Mouse (Mus musculus): ENCODE measurements around the gene Parp1. TPM values are rescaled to one million over a fixed set of nuclear protein-coding genes. Genes with fewer than 3 reads are reported as not detected.

Gene Parp1
- polyA plus RNA-seq, 1 experiment, result 307 TPM

GRCm38 (mm10) chr1:180530457-180531263, 38.1 kb upstream of the Parp1 start:
- no peaks in the 10 kb centered on the region for H3K36me3 ChIP-seq (ENCODE audit: control insufficient read depth, insufficient read depth, low read length, poor library complexity, severe bottlenecking)

GRCm38 (mm10) chr1:180532671-180533070, 36.1 kb upstream of the Parp1 start:
- H3K36me3 ChIP-seq (ENCODE audit: control insufficient read depth, insufficient read depth, low read length, poor library complexity, severe bottlenecking), result no peaks in the 10 kb centered on the region
- H3K27ac ChIP-seq (ENCODE audit: insufficient read depth, low read length), result no peak overlapping the region

More at GRCm38 (mm10) chr1:180530457-180531263, 38.1 kb upstream of the Parp1 start:
- H3K4me3 ChIP-seq (ENCODE audit: low read depth, low read length), result no peak overlapping the region
- H3K9ac ChIP-seq (ENCODE audit: low read depth, poor library complexity, severe bottlenecking), result no peak overlapping the region
- no peaks in the 10 kb centered on the region for H3K4me1 ChIP-seq (ENCODE audit: control insufficient read depth, insufficient read depth, low read length)
- H3K27me3 ChIP-seq (ENCODE audit: control insufficient read depth, insufficient read depth, low read length, poor library complexity, severe bottlenecking), result no peaks in the 10 kb centered on the region
- 0 out of 2 replicates have a peak, but pooled peaks cover 7% of the 10 kb centered on the region for H3K9me3 ChIP-seq (replicated peaks; ENCODE audit: control insufficient read depth, insufficient read depth, low read length, poor library complexity, severe bottlenecking)
- no peak overlapping the region for H3K27ac ChIP-seq (ENCODE audit: insufficient read depth, low read length)
- TF ChIP-seq CTCF (IDR thresholded peaks at IDR 0.05; ENCODE audit: low read depth, low read length) (no peak), POLR2A (IDR thresholded peaks at IDR 0.05; ENCODE audit: insufficient read depth, low read length) (no peak), EP300 (IDR thresholded peaks at IDR 0.05; ENCODE audit: insufficient read depth, low read depth, low read length) (no peak)

GRCm38 (mm10) chr1:180536719-180537118, 32.0 kb upstream of the Parp1 start:
- no peak overlapping the region for H3K9ac ChIP-seq (ENCODE audit: low read depth, poor library complexity, severe bottlenecking)
- H3K27me3 ChIP-seq (ENCODE audit: control insufficient read depth, insufficient read depth, low read length, poor library complexity, severe bottlenecking), result no peaks in the 10 kb centered on the region
- no peak overlapping the region for H3K27ac ChIP-seq (ENCODE audit: insufficient read depth, low read length)
- TF ChIP-seq CTCF (IDR thresholded peaks at IDR 0.05; ENCODE audit: low read depth, low read length) (no peak), EP300 (IDR thresholded peaks at IDR 0.05; ENCODE audit: insufficient read depth, low read depth, low read length) (no peak), POLR2A (IDR thresholded peaks at IDR 0.05; ENCODE audit: insufficient read depth, low read length) (no peak)
- H3K9me3 ChIP-seq (replicated peaks; ENCODE audit: control insufficient read depth, insufficient read depth, low read length, poor library complexity, severe bottlenecking), result 0 out of 2 replicates have a peak, but pooled peaks cover 7% of the 10 kb centered on the region
- no peak overlapping the region for H3K4me3 ChIP-seq (ENCODE audit: low read depth, low read length)
- no peaks in the 10 kb centered on the region for H3K4me1 ChIP-seq (ENCODE audit: control insufficient read depth, insufficient read depth, low read length)
- H3K36me3 ChIP-seq (ENCODE audit: control insufficient read depth, insufficient read depth, low read length, poor library complexity, severe bottlenecking), result no peaks in the 10 kb centered on the region

More at GRCm38 (mm10) chr1:180532671-180533070, 36.1 kb upstream of the Parp1 start:
- no peak overlapping the region for H3K4me3 ChIP-seq (ENCODE audit: low read depth, low read length)
- TF ChIP-seq POLR2A (IDR thresholded peaks at IDR 0.05; ENCODE audit: insufficient read depth, low read length) (no peak), EP300 (IDR thresholded peaks at IDR 0.05; ENCODE audit: insufficient read depth, low read depth, low read length) (no peak), CTCF (IDR thresholded peaks at IDR 0.05; ENCODE audit: low read depth, low read length) (no peak)
- H3K9me3 ChIP-seq (replicated peaks; ENCODE audit: control insufficient read depth, insufficient read depth, low read length, poor library complexity, severe bottlenecking), result 0 out of 2 replicates have a peak, but pooled peaks cover 7% of the 10 kb centered on the region
- no peak overlapping the region for H3K9ac ChIP-seq (ENCODE audit: low read depth, poor library complexity, severe bottlenecking)
- H3K4me1 ChIP-seq (ENCODE audit: control insufficient read depth, insufficient read depth, low read length), result no peaks in the 10 kb centered on the region
- H3K27me3 ChIP-seq (ENCODE audit: control insufficient read depth, insufficient read depth, low read length, poor library complexity, severe bottlenecking), result no peaks in the 10 kb centered on the region

GRCm38 (mm10) chr1:180541251-180541650, 27.5 kb upstream of the Parp1 start:
- Histone ChIP-seq H3K4me3 (ENCODE audit: low read depth, low read length) (no peak overlapping the region), H3K4me1 (ENCODE audit: control insufficient read depth, insufficient read depth, low read length) (no peaks in the 10 kb centered on the region), H3K9me3 (replicated peaks; ENCODE audit: control insufficient read depth, insufficient read depth, low read length, poor library complexity, severe bottlenecking) (no peaks in the 10 kb centered on the region), H3K27me3 (ENCODE audit: control insufficient read depth, insufficient read depth, low read length, poor library complexity, severe bottlenecking) (no peaks in the 10 kb centered on the region), H3K36me3 (ENCODE audit: control insufficient read depth, insufficient read depth, low read length, poor library complexity, severe bottlenecking) (no peaks in the 10 kb centered on the region), H3K9ac (ENCODE audit: low read depth, poor library complexity, severe bottlenecking) (no peak overlapping the region), H3K27ac (ENCODE audit: insufficient read depth, low read length) (no peak overlapping the region)
- no peak for TF ChIP-seq CTCF (IDR thresholded peaks at IDR 0.05; ENCODE audit: low read depth, low read length)
- no peak for TF ChIP-seq EP300 (IDR thresholded peaks at IDR 0.05; ENCODE audit: insufficient read depth, low read depth, low read length)
- no peak for TF ChIP-seq POLR2A (IDR thresholded peaks at IDR 0.05; ENCODE audit: insufficient read depth, low read length)

GRCm38 (mm10) chr1:180541883-180542711, 26.6 kb upstream of the Parp1 start:
- Histone ChIP-seq H3K4me3 (ENCODE audit: low read depth, low read length) (no peak overlapping the region), H3K36me3 (ENCODE audit: control insufficient read depth, insufficient read depth, low read length, poor library complexity, severe bottlenecking) (no peaks in the 10 kb centered on the region), H3K9me3 (replicated peaks; ENCODE audit: control insufficient read depth, insufficient read depth, low read length, poor library complexity, severe bottlenecking) (no peaks in the 10 kb centered on the region), H3K4me1 (ENCODE audit: control insufficient read depth, insufficient read depth, low read length) (peaks cover 3% of the 10 kb centered on the region), H3K9ac (ENCODE audit: low read depth, poor library complexity, severe bottlenecking) (no peak overlapping the region), H3K27me3 (ENCODE audit: control insufficient read depth, insufficient read depth, low read length, poor library complexity, severe bottlenecking) (no peaks in the 10 kb centered on the region), H3K27ac (ENCODE audit: insufficient read depth, low read length) (no peak overlapping the region)
- no peak for TF ChIP-seq EP300 (IDR thresholded peaks at IDR 0.05; ENCODE audit: insufficient read depth, low read depth, low read length)
- no peak for TF ChIP-seq POLR2A (IDR thresholded peaks at IDR 0.05; ENCODE audit: insufficient read depth, low read length)
- no peak for TF ChIP-seq CTCF (IDR thresholded peaks at IDR 0.05; ENCODE audit: low read depth, low read length)

Data from ES-Bruce4 (cell line).